Mouse (Mus musculus) kidney, adult 2 months (tissue): ENCODE results near the gene Timp4. TPM values are rescaled to one million over a fixed set of nuclear protein-coding genes. Genes with fewer than 3 reads are reported as not detected.

Source experiments
- DNase-seq: peaks from one replicate; pipeline ENCODE4 v3.0.0; 2021
- H3K27ac ChIP-seq: fragments of 200-500 bp; 2 replicates; pipeline ENCODE4 v1.5.1; 2012; ENCODE audit warnings: low read depth, low read length, control low read depth, inconsistent platforms; ENCODE audit not compliant: insufficient read depth
- H3K27me3 ChIP-seq: fragments of 200-500 bp; replicated peaks from 2 replicates; pipeline ENCODE4 v1.6.1; 2012; ENCODE audit warnings: mild to moderate bottlenecking, moderate library complexity, low read length, inconsistent platforms; ENCODE audit not compliant: control insufficient read depth, insufficient read depth
- H3K36me3 ChIP-seq: fragments of 200-500 bp; 2 replicates; pipeline ENCODE4 v1.6.1; 2012; ENCODE audit warnings: mild to moderate bottlenecking, moderate library complexity, low read length, inconsistent platforms; ENCODE audit not compliant: control insufficient read depth, insufficient read depth
- H3K4me1 ChIP-seq: fragments of 200-500 bp; 2 replicates; pipeline ENCODE4 v1.6.1; 2011; ENCODE audit warnings: low read length; ENCODE audit not compliant: control insufficient read depth, insufficient read depth
- H3K4me3 ChIP-seq: fragments of 200-500 bp; 2 replicates; pipeline ENCODE4 v1.5.1; 2011; ENCODE audit warnings: mild to moderate bottlenecking, low read depth, low read length, control low read depth; ENCODE audit not compliant: insufficient read depth
- CTCF ChIP-seq: fragments of 200-500 bp; conservative IDR thresholded peaks from 2 replicates; pipeline ENCODE4 v1.5.1; 2011; ENCODE audit warnings: low read depth, mild to moderate bottlenecking, control low read depth, low read length, moderate library complexity, mixed read lengths; ENCODE audit not compliant: insufficient read depth, insufficient read length
- POLR2A ChIP-seq: fragments of 200-500 bp; IDR thresholded peaks from one replicate; pipeline ENCODE4 v1.6.1; 2011; ENCODE audit warnings: low read depth, low read length, control low read depth
- WGBS: fragments of 180-500 bp; shearing (Covaris S2); methylation state at CpG from one replicate; pipeline ENCODE4 v1.1.7; 2018; 5-methylcytosine and 5-hydroxymethylcytosine counted together
- polyA plus RNA-seq: library from polyadenylated mRNA; depleted of rRNA; stranded (reverse); fragments of >200 nt; gene quantifications from 2 replicates; pipeline ENCODE4 v1.2.3, GENCODE M21; 2012; rRNA removed

The Timp4 gene
- polyA plus RNA-seq = 1.2 and 1.9 TPM in 2 replicates

- no peak for DNase-seq
- Histone ChIP-seq H3K27me3 (no peaks in the 10 kb centered on the region), H3K4me1 (no peaks in the 10 kb centered on the region), H3K4me3 (no peak within 1 kb of the TSS), H3K27ac (no peak within 1 kb of the TSS), H3K36me3 (no peaks in the 10 kb centered on the region)
- TF ChIP-seq POLR2A = no peak
- no peak for TF ChIP-seq CTCF
- WGBS = 48% methylated on average over 9 of the region's 10 CpGs
Measured at GRCm38 (mm10) chr6:115252099-115252873, at the start of gene Timp4. Timp4 (minus strand) TSS chr6:115252205.

GRCm38 (mm10) chr6:115293877-115294276 lies 41.9 kb upstream of the Timp4 start:
- no peak overlapping the region for H3K4me3 ChIP-seq
- H3K4me1 ChIP-seq = no peaks in the 10 kb centered on the region
- no peak for TF ChIP-seq POLR2A
- TF ChIP-seq CTCF = no peak
- 89% methylated on average over 2 of the region's 2 CpGs for WGBS
- H3K27me3 ChIP-seq = no peaks in the 10 kb centered on the region
- H3K36me3 ChIP-seq = no peaks in the 10 kb centered on the region
- DNase-seq = no peak
- H3K27ac ChIP-seq = no peak overlapping the region

- Histone ChIP-seq H3K27ac (no peak overlapping the region), H3K36me3 (no peaks in the 10 kb centered on the region), H3K4me3 (no peak overlapping the region), H3K27me3 (no peaks in the 10 kb centered on the region), H3K4me1 (no peaks in the 10 kb centered on the region)
- no peak for DNase-seq
- TF ChIP-seq CTCF = no peak
- no peak for TF ChIP-seq POLR2A
- 72% methylated on average over 6 of the region's 6 CpGs for WGBS
Measured at GRCm38 (mm10) chr6:115292621-115293020, 40.6 kb upstream of the Timp4 start.

GRCm38 (mm10) chr6:115291823-115292222 lies 39.8 kb upstream of the Timp4 start:
- Histone ChIP-seq H3K4me3 (no peak overlapping the region), H3K36me3 (no peaks in the 10 kb centered on the region), H3K27ac (no peak overlapping the region), H3K27me3 (no peaks in the 10 kb centered on the region), H3K4me1 (no peaks in the 10 kb centered on the region)
- no peak for DNase-seq
- 93% methylated on average over 6 of the region's 6 CpGs for WGBS
- no peak for TF ChIP-seq POLR2A
- no peak for TF ChIP-seq CTCF

GRCm38 (mm10) chr6:115291068-115291467 lies 39.1 kb upstream of the Timp4 start:
- Histone ChIP-seq H3K27ac (no peak overlapping the region), H3K36me3 (no peaks in the 10 kb centered on the region), H3K4me1 (no peaks in the 10 kb centered on the region), H3K27me3 (no peaks in the 10 kb centered on the region), H3K4me3 (no peak overlapping the region)
- WGBS = 84% methylated on average over 2 of the region's 2 CpGs
- no peak for DNase-seq
- TF ChIP-seq POLR2A (no peak), CTCF (no peak)

- DNase-seq = no peak
- H3K27ac ChIP-seq = no peak overlapping the region
- no peaks in the 10 kb centered on the region for H3K4me1 ChIP-seq
- H3K27me3 ChIP-seq = no peaks in the 10 kb centered on the region
- no peaks in the 10 kb centered on the region for H3K36me3 ChIP-seq
- WGBS = 80% methylated on average over 5 of the region's 5 CpGs
- TF ChIP-seq CTCF = no peak
- no peak for TF ChIP-seq POLR2A
- H3K4me3 ChIP-seq = no peak overlapping the region
Measured at GRCm38 (mm10) chr6:115290561-115290960, 38.6 kb upstream of the Timp4 start.

GRCm38 (mm10) chr6:115288223-115288622 lies 36.2 kb upstream of the Timp4 start:
- Histone ChIP-seq H3K4me1 (no peaks in the 10 kb centered on the region), H3K27ac (no peak overlapping the region), H3K27me3 (no peaks in the 10 kb centered on the region), H3K4me3 (no peak overlapping the region), H3K36me3 (no peaks in the 10 kb centered on the region)
- no peak for DNase-seq
- TF ChIP-seq POLR2A (no peak), CTCF (no peak)
- 91% methylated on average over 3 of the region's 3 CpGs for WGBS

- TF ChIP-seq CTCF (no peak), POLR2A (no peak)
- Histone ChIP-seq H3K36me3 (no peaks in the 10 kb centered on the region), H3K4me1 (no peaks in the 10 kb centered on the region), H3K4me3 (no peak overlapping the region), H3K27me3 (no peaks in the 10 kb centered on the region), H3K27ac (no peak overlapping the region)
- WGBS = 82% methylated on average over 6 of the region's 6 CpGs
- no peak for DNase-seq
Measured at GRCm38 (mm10) chr6:115286441-115286840, 34.4 kb upstream of the Timp4 start.
